In genomic region chr12:28699656-28700055, GRCm38 (mm10) we compare ENCODE assay signal across 8 mouse cellular contexts. TPM values are rescaled to one million over a fixed set of nuclear protein-coding genes. Genes with fewer than 3 reads are reported as not detected.
DNase-seq lines count a peak whose midpoint lies in the region; ATAC-seq and TF ChIP-seq lines count a peak whose summit lies in the region.

No protein-coding gene starts in this region.

- H3K4me1 ChIP-seq in kidney, embryonic 15.5 days = peaks cover 20% of the 10 kb centered on the region
- H3K4me1 ChIP-seq in forebrain, postnatal 0 days (ENCODE audit: insufficient read depth) = peaks cover 18% of the 10 kb centered on the region
- peaks cover 16% of the 10 kb centered on the region for H3K4me1 ChIP-seq in hindbrain, embryonic 14.5 days (replicated peaks; ENCODE audit: control insufficient read depth, insufficient read depth, low read length)
- peaks cover 7% of the 10 kb centered on the region for H3K4me1 ChIP-seq in midbrain, embryonic 11.5 days (ENCODE audit: control insufficient read depth, insufficient read depth, low read length)

- ATAC-seq in kidney, embryonic 15.5 days (replicated peaks; ENCODE audit: low FRiP score) = no peak
- peak; percentile 56 for ATAC-seq in forebrain, postnatal 0 days
- peak; percentile 35; the same call in 1 of the 2 replicates for ATAC-seq in hindbrain, embryonic 14.5 days (ENCODE audit: low FRiP score)
- ATAC-seq in midbrain, embryonic 11.5 days (ENCODE audit: low FRiP score) = peak; percentile 45; the same call in 1 of the 2 replicates

- TF ChIP-seq CTCF in forebrain, postnatal 0 days (IDR thresholded peaks at IDR 0.05; ENCODE audit: low read depth) = peak; percentile 97
- peak; percentile 100 for TF ChIP-seq CTCF in left cerebral cortex, adult 2 months (IDR thresholded peaks at IDR 0.05)

- H3K9ac ChIP-seq in kidney, embryonic 15.5 days = no peak overlapping the region
- H3K9ac ChIP-seq in forebrain, postnatal 0 days = 0 out of 2 replicates have a peak overlapping the region, but pooled peaks have one; percentile 18
- 0 out of 2 replicates have a peak overlapping the region, but pooled peaks have one; percentile 22 for H3K9ac ChIP-seq in hindbrain, embryonic 14.5 days
- H3K9ac ChIP-seq in midbrain, embryonic 11.5 days (ENCODE audit: low read length) = no peak overlapping the region

- no peak overlapping the region; the same call in 1 of the 2 replicates for H3K27ac ChIP-seq in kidney, embryonic 15.5 days
- peak overlapping the region; percentile 90 for H3K27ac ChIP-seq in forebrain, postnatal 0 days (ENCODE audit: low read depth, low read length)
- H3K27ac ChIP-seq in hindbrain, embryonic 14.5 days = peak overlapping the region; percentile 87
- H3K27ac ChIP-seq in left cerebral cortex, adult 2 months = peak overlapping the region; percentile 89
- H3K27ac ChIP-seq in midbrain, embryonic 11.5 days (ENCODE audit: low read depth, low read length) = 0 out of 2 replicates have a peak overlapping the region, but pooled peaks have one; percentile 55

- peak; percentile 54 for DNase-seq in kidney, adult 11 months
- DNase-seq in cerebellum, adult 8-10 months = peak; percentile 77
- peak; percentile 93 for DNase-seq in forebrain, postnatal 0 days
- DNase-seq in hindbrain, embryonic 14.5 days (ENCODE audit: low spot score) = peak; percentile 94
- peak; percentile 79 to 81 for DNase-seq in left cerebral cortex, adult 2 months (ENCODE audit: extremely low spot score in 1 of 2, low spot score in 2 of 2)
- DNase-seq in midbrain, embryonic 11.5 days (ENCODE audit: low spot score, missing footprints) = peak; percentile 98
- peak; percentile 78 for DNase-seq in right cerebral cortex, postnatal 4 days

- H3K36me3 ChIP-seq in kidney, embryonic 15.5 days = peaks cover 28% of the 10 kb centered on the region
- peaks cover 7% of the 10 kb centered on the region; the same call in 1 of the 2 replicates for H3K36me3 ChIP-seq in forebrain, postnatal 0 days (ENCODE audit: insufficient read depth)
- no peaks in the 10 kb centered on the region; the same call in 1 of the 2 replicates for H3K36me3 ChIP-seq in hindbrain, embryonic 14.5 days (replicated peaks; ENCODE audit: control insufficient read depth, insufficient read depth)
- H3K36me3 ChIP-seq in midbrain, embryonic 11.5 days (ENCODE audit: control insufficient read depth, insufficient read depth, low read length) = no peaks in the 10 kb centered on the region

- no peak overlapping the region for H3K4me3 ChIP-seq in kidney, embryonic 15.5 days (replicated peaks)
- H3K4me3 ChIP-seq in forebrain, postnatal 0 days (ENCODE audit: low read depth, low read length) = no peak overlapping the region
- H3K4me3 ChIP-seq in hindbrain, embryonic 14.5 days (replicated peaks; ENCODE audit: low read length) = no peak overlapping the region
- H3K4me3 ChIP-seq in left cerebral cortex, adult 2 months = no peak overlapping the region
- H3K4me3 ChIP-seq in midbrain, embryonic 11.5 days (ENCODE audit: low read depth, low read length) = no peak overlapping the region

- no peaks in the 10 kb centered on the region for H3K27me3 ChIP-seq in kidney, embryonic 15.5 days
- H3K27me3 ChIP-seq in forebrain, postnatal 0 days (ENCODE audit: insufficient read depth, low read length) = no peaks in the 10 kb centered on the region
- H3K27me3 ChIP-seq in hindbrain, embryonic 14.5 days (ENCODE audit: control insufficient read depth, insufficient read depth, low read length) = no peaks in the 10 kb centered on the region
- H3K27me3 ChIP-seq in midbrain, embryonic 11.5 days (ENCODE audit: control insufficient read depth, insufficient read depth, low read length) = no peaks in the 10 kb centered on the region

- intact Hi-C loops in left cerebral cortex, adult 2 months (cut with DNase I) = loop anchor here (2.0 to 5.0 kb wide), 6 partner anchors 53 to 833 kb away; partner anchors contain the start of genes Eipr1 and Trappc12

- no peak overlapping the region for H3K4me2 ChIP-seq in kidney, embryonic 15.5 days
- no peak overlapping the region for H3K4me2 ChIP-seq in forebrain, postnatal 0 days (ENCODE audit: low read depth)
- no peak overlapping the region for H3K4me2 ChIP-seq in hindbrain, embryonic 14.5 days (replicated peaks)
- no peak overlapping the region for H3K4me2 ChIP-seq in midbrain, embryonic 11.5 days

- H3K9me3 ChIP-seq in kidney, embryonic 15.5 days (replicated peaks) = no peaks in the 10 kb centered on the region
- no peaks in the 10 kb centered on the region for H3K9me3 ChIP-seq in forebrain, postnatal 0 days (ENCODE audit: low read length)
- H3K9me3 ChIP-seq in hindbrain, embryonic 14.5 days (ENCODE audit: control insufficient read depth, low read length) = no peaks in the 10 kb centered on the region
- no peaks in the 10 kb centered on the region for H3K9me3 ChIP-seq in midbrain, embryonic 11.5 days (ENCODE audit: control insufficient read depth, low read length)

- 9% methylated on average over 6 of the region's 6 CpGs for WGBS in kidney, embryonic 15.5 days
- 6% methylated on average over 6 of the region's 6 CpGs for WGBS in forebrain, postnatal 0 days
- WGBS in hindbrain, embryonic 14.5 days = 7% methylated on average over 6 of the region's 6 CpGs
- WGBS in midbrain, embryonic 11.5 days = 9% methylated on average over 6 of the region's 6 CpGs

RNA-seq across cellular contexts. Expression of gene Adi1, which starts 24.6 kb away (rescaled TPM):
- polyA plus RNA-seq in kidney, embryonic 15.5 days (2015; fragmentation: Nextera tagmentation; extraction: Ambion mirVana) = 85.3 and 90.4 TPM in 2 replicates
- total RNA-seq in forebrain, postnatal 0 days (2014; rRNA removed) = 5.1 and 9.4 TPM in 2 replicates
- 24.7 and 27.9 TPM in 2 replicates for polyA plus RNA-seq in forebrain, postnatal 0 days (2015; fragmentation: Nextera tagmentation; extraction: Ambion mirVana)
- 27.5 and 29.2 TPM in 2 replicates for polyA plus RNA-seq in hindbrain, embryonic 14.5 days (2014; fragmentation: Nextera tagmentation; extraction: Ambion mirVana)
- total RNA-seq in left cerebral cortex, adult 2 months (2021) = 10 to 100 TPM; 32.2 to 33.0 TPM
- 45.0 and 48.1 TPM in 2 replicates for polyA plus RNA-seq in midbrain, embryonic 11.5 days (2014; fragmentation: Nextera tagmentation; extraction: Ambion mirVana)

RNA-seq across cellular contexts. Expression of gene Rnaseh1, which starts 50.3 kb away (rescaled TPM):
- 33.4 and 34.2 TPM in 2 replicates for polyA plus RNA-seq in kidney, embryonic 15.5 days (2015; fragmentation: Nextera tagmentation; extraction: Ambion mirVana)
- 13.7 and 18.5 TPM in 2 replicates for total RNA-seq in forebrain, postnatal 0 days (2014; rRNA removed)
- 12.3 and 13.3 TPM in 2 replicates for polyA plus RNA-seq in forebrain, postnatal 0 days (2015; fragmentation: Nextera tagmentation; extraction: Ambion mirVana)
- 17.6 and 18.8 TPM in 2 replicates for polyA plus RNA-seq in hindbrain, embryonic 14.5 days (2014; fragmentation: Nextera tagmentation; extraction: Ambion mirVana)
- 10 to 100 TPM; 13.4 to 13.6 TPM for total RNA-seq in left cerebral cortex, adult 2 months (2021)
- polyA plus RNA-seq in midbrain, embryonic 11.5 days (2014; fragmentation: Nextera tagmentation; extraction: Ambion mirVana) = 27.1 and 28.8 TPM in 2 replicates

RNA-seq across cellular contexts. Expression of gene Trappc12, which starts 50.6 kb away (rescaled TPM):
- polyA plus RNA-seq in kidney, embryonic 15.5 days (2015; fragmentation: Nextera tagmentation; extraction: Ambion mirVana) = 38.6 and 42.5 TPM in 2 replicates
- total RNA-seq in forebrain, postnatal 0 days (2014; rRNA removed) = 49.1 and 55.6 TPM in 2 replicates
- polyA plus RNA-seq in forebrain, postnatal 0 days (2015; fragmentation: Nextera tagmentation; extraction: Ambion mirVana) = 32.0 and 37.8 TPM in 2 replicates
- polyA plus RNA-seq in hindbrain, embryonic 14.5 days (2014; fragmentation: Nextera tagmentation; extraction: Ambion mirVana) = 39.1 and 41.3 TPM in 2 replicates
- 10 to 100 TPM; 61.4 to 63.0 TPM for total RNA-seq in left cerebral cortex, adult 2 months (2021)
- 35.9 and 37.8 TPM in 2 replicates for polyA plus RNA-seq in midbrain, embryonic 11.5 days (2014; fragmentation: Nextera tagmentation; extraction: Ambion mirVana)

RNA-seq across cellular contexts. Expression of gene Eipr1, which starts 51.9 kb away (rescaled TPM):
- polyA plus RNA-seq in kidney, embryonic 15.5 days (2015; fragmentation: Nextera tagmentation; extraction: Ambion mirVana) = 33.9 and 36.6 TPM in 2 replicates
- total RNA-seq in forebrain, postnatal 0 days (2014; rRNA removed) = 60.8 and 63.6 TPM in 2 replicates
- 66.6 and 78.7 TPM in 2 replicates for polyA plus RNA-seq in forebrain, postnatal 0 days (2015; fragmentation: Nextera tagmentation; extraction: Ambion mirVana)
- 68.2 and 75.3 TPM in 2 replicates for polyA plus RNA-seq in hindbrain, embryonic 14.5 days (2014; fragmentation: Nextera tagmentation; extraction: Ambion mirVana)
- total RNA-seq in left cerebral cortex, adult 2 months (2021) = 10 to 100 TPM; 64.0 to 65.1 TPM
- polyA plus RNA-seq in midbrain, embryonic 11.5 days (2014; fragmentation: Nextera tagmentation; extraction: Ambion mirVana) = 40.4 and 43.0 TPM in 2 replicates

Comparison
In these comparisons a context has a peak if more than half of its experiments do, and no peak if none do; other contexts are left out.
1. H3K9ac ChIP-seq: peak in forebrain, postnatal 0 days (single experiment) and hindbrain, embryonic 14.5 days (single experiment); none in kidney, embryonic 15.5 days (single experiment) and midbrain, embryonic 11.5 days (single experiment).
2. Peak in every context shown above with its lines, with median percentiles within 50 percentile points of each other: DNase-seq.